11 mouse cellular contexts compared by ENCODE assay signal in the genomic region with DNA sequence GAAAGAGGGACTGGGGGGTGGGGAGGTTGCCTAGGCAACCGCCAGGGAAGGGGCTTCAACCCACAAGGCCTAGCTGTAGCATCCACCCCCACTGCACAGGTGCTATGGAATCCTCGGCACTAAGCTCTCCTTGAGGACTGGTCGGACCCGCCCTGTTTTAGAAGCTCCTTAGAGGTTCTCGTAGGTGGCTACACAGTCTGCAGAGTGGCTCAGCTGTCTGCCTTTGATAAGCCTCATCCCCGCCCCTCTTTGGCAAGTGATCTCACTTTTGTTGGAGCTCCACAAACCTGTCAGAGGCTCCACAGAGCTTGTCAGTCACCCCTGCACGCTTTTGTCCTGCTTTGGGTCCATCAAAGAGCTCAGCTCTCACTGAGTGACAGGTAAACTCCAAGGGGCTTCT. TPM values are rescaled to one million over a fixed set of nuclear protein-coding genes. Genes with fewer than 3 reads are reported as not detected.
DNase-seq lines count a peak whose midpoint lies in the region; ATAC-seq lines count a peak whose summit lies in the region.
"Had no signal": no experiment of that assay in that cellular context is flagged by ENCODE, and none has a peak within 500 bp of the region (broad histone marks: within the 10 kb centered on the region; RNA-seq: fewer than 3 reads in every experiment).

No protein-coding gene starts in this region.

- peak; percentile 72 for ATAC-seq in lung, embryonic 16.5 days (ENCODE audit: low read depth)
- ATAC-seq in liver, embryonic 13.5 days (ENCODE audit: low read depth) = peak; percentile 97
- peak; percentile 38 for ATAC-seq in stomach, embryonic 15.5 days (ENCODE audit: insufficient read depth, low FRiP score, low read depth)

- 56% methylated on average over 7 of the region's 7 CpGs for WGBS in lung, embryonic 16.5 days
- 16% methylated on average over 7 of the region's 7 CpGs for WGBS in liver, embryonic 13.5 days (ENCODE audit: insufficient replicate concordance)
- WGBS in stomach, embryonic 15.5 days = 65% methylated on average over 7 of the region's 7 CpGs

- no peak overlapping the region for H3K4me2 ChIP-seq in lung, embryonic 16.5 days (ENCODE audit: low read depth, low read length)
- H3K4me2 ChIP-seq in liver, embryonic 13.5 days = peak overlapping the region; percentile 55
- H3K4me2 ChIP-seq in stomach, embryonic 15.5 days = no peak overlapping the region
- H3K4me2 ChIP-seq: limb, embryonic 15.5 days had no signal

- H3K9ac ChIP-seq in lung, embryonic 16.5 days (ENCODE audit: low read length) = no peak overlapping the region
- peak overlapping the region; percentile 54 for H3K9ac ChIP-seq in liver, embryonic 13.5 days
- H3K9ac ChIP-seq in stomach, embryonic 15.5 days = no peak overlapping the region
- H3K9ac ChIP-seq: limb, embryonic 15.5 days had no signal

- H3K4me3 ChIP-seq in lung, embryonic 16.5 days (ENCODE audit: low read length) = no peak overlapping the region
- H3K4me3 ChIP-seq in erythroblast, embryonic 14.5 days (replicated peaks) = peak overlapping the region; percentile 18
- H3K4me3 ChIP-seq in liver, embryonic 13.5 days (replicated peaks) = peak overlapping the region; percentile 31
- no peak overlapping the region for H3K4me3 ChIP-seq in stomach, embryonic 15.5 days (replicated peaks)
- H3K4me3 ChIP-seq: heart, adult 2 months; limb, embryonic 15.5 days had no signal

- no peaks in the 10 kb centered on the region for H3K9me3 ChIP-seq in lung, embryonic 16.5 days (ENCODE audit: control insufficient read depth, low read length)
- no peaks in the 10 kb centered on the region for H3K9me3 ChIP-seq in erythroblast, embryonic 14.5 days (ENCODE audit: control insufficient read depth, low read length)
- H3K9me3 ChIP-seq in liver, embryonic 13.5 days (replicated peaks) = no peaks in the 10 kb centered on the region
- H3K9me3 ChIP-seq in stomach, embryonic 15.5 days = no peaks in the 10 kb centered on the region
- H3K9me3 ChIP-seq: limb, embryonic 15.5 days had no signal

- H3K27me3 ChIP-seq in lung, embryonic 16.5 days (ENCODE audit: control insufficient read depth, insufficient read depth, low read depth, low read length) = no peaks in the 10 kb centered on the region
- peaks cover 4% of the 10 kb centered on the region for H3K27me3 ChIP-seq in erythroblast, embryonic 14.5 days (ENCODE audit: control insufficient read depth)
- H3K27me3 ChIP-seq in liver, embryonic 13.5 days = peaks cover 13% of the 10 kb centered on the region
- no peaks in the 10 kb centered on the region for H3K27me3 ChIP-seq in stomach, embryonic 15.5 days (replicated peaks)
- H3K27me3 ChIP-seq: limb, embryonic 15.5 days had no signal

- no peak overlapping the region for H3K27ac ChIP-seq in lung, embryonic 16.5 days (ENCODE audit: low read length)
- H3K27ac ChIP-seq in liver, embryonic 13.5 days = peak overlapping the region; percentile 69
- no peak overlapping the region for H3K27ac ChIP-seq in stomach, embryonic 15.5 days
- H3K27ac ChIP-seq: heart, adult 2 months; kidney, postnatal 0 days; limb, embryonic 15.5 days had no signal

- peaks cover 18% of the 10 kb centered on the region; the same call in 1 of the 2 replicates for H3K4me1 ChIP-seq in lung, embryonic 16.5 days (replicated peaks; ENCODE audit: control insufficient read depth, insufficient read depth, low read length)
- H3K4me1 ChIP-seq in erythroblast, embryonic 14.5 days (ENCODE audit: control insufficient read depth) = peaks cover 30% of the 10 kb centered on the region
- H3K4me1 ChIP-seq in liver, embryonic 13.5 days (replicated peaks) = peaks cover 29% of the 10 kb centered on the region
- H3K4me1 ChIP-seq in stomach, embryonic 15.5 days = no peaks in the 10 kb centered on the region

- no peak for DNase-seq in lung, postnatal 36 days
- peak; percentile 76 for DNase-seq in liver, embryonic 13.5 days
- no peak for DNase-seq in thymus, adult 18-20 months
- no peak for DNase-seq in urinary bladder, postnatal 36 days (ENCODE audit: low spot score in 2 of 2)
- DNase-seq in heart, adult 8-10 months (ENCODE audit: low spot score) = no peak
- DNase-seq: heart, adult 2 months had no signal

- H3K36me3 ChIP-seq in lung, embryonic 16.5 days (ENCODE audit: control insufficient read depth, insufficient read depth, low read length) = no peaks in the 10 kb centered on the region
- H3K36me3 ChIP-seq in erythroblast, embryonic 14.5 days (ENCODE audit: control insufficient read depth) = no peaks in the 10 kb centered on the region
- no peaks in the 10 kb centered on the region for H3K36me3 ChIP-seq in liver, embryonic 13.5 days
- no peaks in the 10 kb centered on the region for H3K36me3 ChIP-seq in stomach, embryonic 15.5 days
- H3K36me3 ChIP-seq: limb, embryonic 15.5 days had no signal

RNA-seq across cellular contexts. Expression of a gene that starts 17.0 kb away (rescaled TPM):
- 22.4 and 25.4 TPM in 2 replicates for polyA plus RNA-seq in lung, embryonic 16.5 days (2015; fragmentation: Nextera tagmentation; extraction: Ambion mirVana)
- 0.09 TPM in 1 of 2 replicates, not detected in the other for polyA plus RNA-seq in erythroblast, embryonic 14.5 days (2012)
- polyA plus RNA-seq in liver, embryonic 13.5 days (2015; fragmentation: Nextera tagmentation; extraction: Ambion mirVana) = 2.1 and 2.4 TPM in 2 replicates
- 19.7 and 21.3 TPM in 2 replicates for polyA plus RNA-seq in stomach, embryonic 15.5 days (2015; fragmentation: Nextera tagmentation; extraction: Ambion mirVana)
- 10 to 100 TPM; 43.1 to 48.3 (median 44.5) TPM for total RNA-seq in heart, adult 8-10 months (2022)

Comparison
In these comparisons a context has a peak if more than half of its experiments do, and no peak if none do; other contexts are left out.
1. ATAC-seq: peak in every context shown above with its lines; median percentile 97 in liver, embryonic 13.5 days; 72 in lung, embryonic 16.5 days; 38 in stomach, embryonic 15.5 days.
2. H3K4me3 ChIP-seq: peak in erythroblast, embryonic 14.5 days (single experiment) and liver, embryonic 13.5 days (single experiment); none in lung, embryonic 16.5 days (single experiment) and stomach, embryonic 15.5 days (single experiment).